Mouse (Mus musculus) cerebellum, adult 18-20 months (tissue): ENCODE measurements at regions not wholly inside any gene's neighbourhood (a gene's known extent, or its start where the extent isn't known, plus 50 kb on each side); places are given as distances from the start of the nearest gene placed in this dataset.
"Not testable (repeated sequence)": the region's sequence is repeated elsewhere in the genome, so short reads cannot be mapped to it uniquely, and the experiment has no call there.

Experiments
- DNase-seq, 2 experiments: peaks; one replicate each; pipeline ENCODE4 v3.0.0; 2021

- DNase-seq, result not testable (repeated sequence)
These were observed 296.3 kb upstream of the Olfr1507 start for GRCm38 (mm10) chr14:52791828-52792227.

GRCm38 (mm10) chr14:52782832-52783231, 287.3 kb upstream of the Olfr1507 start:
- not testable (repeated sequence) for DNase-seq

GRCm38 (mm10) chr14:52775816-52776215, 280.3 kb upstream of the Olfr1507 start:
- not testable (repeated sequence) for DNase-seq

GRCm38 (mm10) chr14:52769450-52769849, 273.9 kb upstream of the Olfr1507 start:
- not testable (repeated sequence) for DNase-seq

GRCm38 (mm10) chr14:52752159-52752558, 256.6 kb upstream of the Olfr1507 start:
- DNase-seq, result not testable (repeated sequence)

GRCm38 (mm10) chr14:52726680-52727079, 231.1 kb upstream of the Olfr1507 start:
- DNase-seq, result not testable (repeated sequence)

- not testable (repeated sequence) for DNase-seq
These were observed 229.4 kb upstream of the Olfr1507 start for GRCm38 (mm10) chr14:52724988-52725387.

- no peak for DNase-seq
These were observed 225.1 kb upstream of the Olfr1507 start for GRCm38 (mm10) chr14:52720640-52721039.

- DNase-seq, result not testable (repeated sequence)
These were observed 205.3 kb upstream of the Olfr1507 start for GRCm38 (mm10) chr14:52700851-52701250.

- DNase-seq, result not testable (repeated sequence)
These were observed 188.1 kb upstream of the Olfr1507 start for GRCm38 (mm10) chr14:52683636-52684035.

- DNase-seq, result no peak
These were observed 158.8 kb upstream of the Olfr1507 start for GRCm38 (mm10) chr14:52654355-52654754.

GRCm38 (mm10) chr14:52638179-52638578, 142.6 kb upstream of the Olfr1507 start:
- no peak for DNase-seq

GRCm38 (mm10) chr14:52622184-52622583, 126.6 kb upstream of the Olfr1507 start:
- DNase-seq, result no peak

- DNase-seq, result peak in 1 of 2 experiments; percentile 2
These were observed 84.8 kb upstream of the Olfr1507 start for GRCm38 (mm10) chr14:52580319-52580718.

GRCm38 (mm10) chr14:52566920-52567319, 71.4 kb upstream of the Olfr1507 start:
- no peak for DNase-seq

GRCm38 (mm10) chr14:52565606-52566005, 70.1 kb upstream of the Olfr1507 start:
- no peak for DNase-seq

- DNase-seq, result not testable (repeated sequence)
These were observed 60.8 kb upstream of the Olfr1507 start for GRCm38 (mm10) chr14:52556340-52556739.

GRCm38 (mm10) chr14:52553399-52553798, 57.9 kb upstream of the Olfr1507 start:
- DNase-seq, result no peak

GRCm38 (mm10) chr14:52547933-52548332, 52.4 kb upstream of the Olfr1507 start:
- DNase-seq, result no peak
